Mouse (Mus musculus) gastrocnemius, adult 8-10 months (tissue): ENCODE measurements around the gene Olfr508. TPM values are rescaled to one million over a fixed set of nuclear protein-coding genes. Genes with fewer than 3 reads are reported as not detected.
"Not testable (repeated sequence)": the region's sequence is repeated elsewhere in the genome, so short reads cannot be mapped to it uniquely, and the experiment has no call there.

ENCODE experiments used
- DNase-seq, 2 experiments: peaks; one replicate each; pipeline ENCODE4 v3.0.0; 2022; ENCODE audit warnings: low spot score in 2 of 2
- total RNA-seq, 4 experiments: library from RNA; stranded (reverse); gene quantifications; 2 replicates each; pipeline ENCODE4 v1.2.4; 2022

Gene Olfr508
- not detected for total RNA-seq

DNA sequence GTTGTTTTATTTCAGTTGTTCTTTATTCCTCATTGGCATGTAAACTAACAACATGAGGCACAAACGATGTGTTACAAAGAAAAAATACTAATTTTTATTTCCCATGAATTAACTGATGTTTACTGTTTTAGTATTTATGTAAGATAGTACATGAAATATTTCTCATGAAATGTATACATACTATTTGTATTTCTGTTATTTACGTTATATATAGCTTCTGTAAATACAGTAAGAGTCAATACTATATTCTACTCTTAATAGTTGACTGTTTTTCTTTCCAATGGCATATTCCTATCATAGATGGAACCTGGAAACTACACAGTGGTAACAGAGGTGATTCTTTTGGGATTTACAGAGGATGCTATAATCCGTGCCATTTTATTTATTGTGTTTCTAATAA is at the start of gene Olfr508:
TSS of gene Olfr508 (plus strand) at position 301 of the 400 bp plus-strand sequence.
- DNase-seq, result no peak

- DNase-seq, result no peak
Observed at GRCm38 (mm10) chr7:108589797-108590196, 40.0 kb upstream of the Olfr508 start.

GRCm38 (mm10) chr7:108601916-108602315 is 27.9 kb upstream of the Olfr508 start:
- DNase-seq, result not testable (repeated sequence)

DNA sequence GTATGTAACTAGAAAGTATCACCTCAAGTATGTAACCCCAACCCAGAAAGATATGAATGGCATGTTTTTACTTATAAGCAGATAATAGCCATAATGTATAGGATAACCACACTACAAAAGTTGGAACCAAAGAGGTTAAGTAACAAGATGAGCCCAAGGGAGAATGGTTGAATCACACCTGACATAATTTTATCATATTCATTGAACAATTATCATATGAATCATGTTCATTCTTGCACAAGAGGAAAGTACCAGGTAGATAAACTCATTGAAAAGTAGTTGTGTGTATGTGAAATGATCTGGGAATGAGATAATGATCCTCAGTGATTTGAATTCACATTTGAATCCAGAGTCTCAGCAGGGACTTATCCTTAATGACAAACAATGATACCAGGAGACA is 19.3 kb upstream of the Olfr508 start, which contains the start of gene Olfr506:
TSS of gene Olfr506 (plus strand) at position 301 of the 400 bp plus-strand sequence.
- DNase-seq, result no peak

GRCm38 (mm10) chr7:108614110-108614509 is 15.7 kb upstream of the Olfr508 start:
- DNase-seq, result no peak

GRCm38 (mm10) chr7:108616781-108617180 is 13.0 kb upstream of the Olfr508 start:
- not testable (repeated sequence) for DNase-seq

- no peak for DNase-seq
Observed at GRCm38 (mm10) chr7:108621514-108621913, 8.3 kb upstream of the Olfr508 start, which contains the start of gene Olfr507. TSS of gene Olfr507 (plus strand) at chr7:108621814.

DNA sequence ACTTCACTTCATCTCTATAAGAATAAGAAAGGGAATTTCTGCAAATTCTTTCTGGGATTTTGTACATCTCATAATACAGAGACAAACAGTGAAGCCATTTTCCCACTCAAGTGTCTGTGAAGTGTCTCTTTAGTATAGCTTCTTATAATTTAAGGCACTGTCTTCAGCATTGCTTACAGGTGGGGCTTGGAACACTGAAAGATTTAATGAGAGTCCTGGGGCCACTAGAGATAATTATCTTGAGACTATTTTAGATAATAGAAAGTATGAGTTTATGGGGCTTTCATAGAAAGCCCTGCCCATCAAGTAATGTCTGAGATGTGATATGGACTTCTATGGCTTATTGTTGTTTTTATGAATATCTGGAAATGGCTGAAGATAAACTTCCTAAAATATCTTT is 22.0 kb downstream of the Olfr508 start, which contains the start of gene Olfr509:
TSS of gene Olfr509 (minus strand) at position 101 of the 400 bp plus-strand sequence.
- DNase-seq, result no peak

DNA sequence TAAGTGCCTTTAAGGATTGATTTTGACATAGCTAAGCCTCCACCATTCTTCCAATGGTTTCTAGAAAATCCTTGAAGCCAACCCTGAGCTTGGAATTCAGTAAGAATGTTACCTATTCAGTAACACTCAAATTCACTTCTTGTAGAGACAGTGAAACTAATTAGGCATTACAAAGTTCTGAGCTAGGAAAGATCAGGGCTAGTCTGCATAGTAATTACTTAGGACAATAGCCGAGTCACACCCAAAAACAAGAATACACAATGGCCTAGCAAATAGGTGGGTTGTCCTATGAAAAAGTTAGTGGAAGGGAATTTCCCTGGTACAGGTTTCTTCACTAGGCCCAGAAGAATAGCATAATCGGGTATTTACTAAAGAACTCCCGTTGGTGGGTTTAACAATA is 32.6 kb downstream of the Olfr508 start:
- DNase-seq, result no peak

GRCm38 (mm10) chr7:108666118-108666517 is 36.3 kb downstream of the Olfr508 start, which contains the start of gene Olfr510:
TSS of gene Olfr510 (plus strand) at chr7:108666418.
- no peak for DNase-seq

GRCm38 (mm10) chr7:108671058-108671457 is 41.3 kb downstream of the Olfr508 start:
- no peak for DNase-seq

DNA sequence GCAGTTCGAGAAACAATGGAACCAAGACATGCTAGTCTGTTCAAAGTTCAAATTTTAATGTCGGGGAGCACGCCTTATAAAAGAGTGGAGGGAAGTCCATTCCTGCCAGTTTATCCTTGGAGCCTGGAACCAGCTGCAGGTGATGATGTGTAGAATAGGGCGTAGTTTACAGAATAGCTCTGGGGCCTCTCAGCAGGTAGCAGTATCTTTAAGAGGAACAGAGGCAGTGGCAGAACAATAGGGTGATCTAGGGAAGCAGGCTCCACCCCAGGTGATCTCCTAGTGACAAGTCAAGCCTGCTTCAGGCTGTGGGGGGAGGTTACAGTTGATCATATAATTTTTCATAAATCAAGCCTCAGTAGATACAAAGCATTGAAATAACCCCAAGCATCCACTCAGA is 49.1 kb downstream of the Olfr508 start:
- no peak for DNase-seq

Other genes starting within 250 kb of the Olfr508 start
- gene Olfr495, start 236.8 kb upstream of the Olfr508 start, total RNA-seq, result not detected
- not detected for gene Olfr497, start 209.6 kb upstream of the Olfr508 start, total RNA-seq
- not detected for gene Olfr498, start 164.7 kb upstream of the Olfr508 start, total RNA-seq
- gene Olfr502, start 104.9 kb upstream of the Olfr508 start, total RNA-seq, result not detected
- gene Olfr503, start 85.5 kb upstream of the Olfr508 start, total RNA-seq, result not detected
- gene Olfr504, start 64.2 kb upstream of the Olfr508 start, total RNA-seq, result not detected
- not detected for gene Olfr506, start 19.2 kb upstream of the Olfr508 start, total RNA-seq
- not detected for gene Olfr507, start 8.2 kb upstream of the Olfr508 start, total RNA-seq
- gene Olfr509, start 21.9 kb downstream of the Olfr508 start, total RNA-seq, result not detected
- not detected for gene Olfr510, start 36.4 kb downstream of the Olfr508 start, total RNA-seq
- gene Olfr512, start 83.3 kb downstream of the Olfr508 start, total RNA-seq, result not detected
- under 1 TPM in 1 of 4 experiments, not detected in 3; 0.27 TPM for gene Olfr513, start 121.0 kb downstream of the Olfr508 start, total RNA-seq
- not detected for gene Olfr514, start 196.0 kb downstream of the Olfr508 start, total RNA-seq
- not detected for gene Olfr516, start 220.5 kb downstream of the Olfr508 start, total RNA-seq
- not detected for gene Olfr517, start 242.4 kb downstream of the Olfr508 start, total RNA-seq